ENCODE assay signal across 15 mouse cellular contexts in genomic region chr10:89751069-89751468, GRCm38 (mm10). TPM values are rescaled to one million over a fixed set of nuclear protein-coding genes. Genes with fewer than 3 reads are reported as not detected.
DNase-seq lines count a peak whose midpoint lies in the region; ATAC-seq and TF ChIP-seq lines count a peak whose summit lies in the region.
"Had no signal": no experiment of that assay in that cellular context is flagged by ENCODE, and none has a peak within 500 bp of the region (broad histone marks: within the 10 kb centered on the region; RNA-seq: fewer than 3 reads in every experiment).

No protein-coding gene starts in this region.

- 49% methylated on average over 5 of the region's 5 CpGs for WGBS in heart, postnatal 0 days
- WGBS in liver, embryonic 15.5 days (ENCODE audit: insufficient replicate concordance): 67% methylated on average over 5 of the region's 5 CpGs

- no peak overlapping the region for H3K4me3 ChIP-seq in heart, postnatal 0 days (ENCODE audit: low read depth, low read length)
- H3K4me3 ChIP-seq in liver, embryonic 15.5 days (replicated peaks): no peak overlapping the region
- H3K4me3 ChIP-seq: embryonic facial prominence, embryonic 12.5 days; hindbrain, embryonic 10.5 days; limb, embryonic 15.5 days; midbrain, embryonic 10.5 days had no signal

- H3K27ac ChIP-seq in heart, postnatal 0 days (ENCODE audit: low read depth): peak overlapping the region; percentile 43; the same call in 1 of the 2 replicates
- peak overlapping the region; percentile 31 for H3K27ac ChIP-seq in liver, embryonic 15.5 days (replicated peaks)
- H3K27ac ChIP-seq: embryonic facial prominence, embryonic 12.5 days; hindbrain, embryonic 10.5 days; limb, embryonic 15.5 days; midbrain, embryonic 10.5 days had no signal

- peaks cover 10% of the 10 kb centered on the region for H3K4me1 ChIP-seq in heart, postnatal 0 days (ENCODE audit: control insufficient read depth, insufficient read depth)
- peaks cover 39% of the 10 kb centered on the region for H3K4me1 ChIP-seq in liver, embryonic 15.5 days (replicated peaks)

- H3K27me3 ChIP-seq in heart, postnatal 0 days (ENCODE audit: control insufficient read depth, insufficient read depth, low read length): no peaks in the 10 kb centered on the region
- no peaks in the 10 kb centered on the region for H3K27me3 ChIP-seq in liver, embryonic 15.5 days
- H3K27me3 ChIP-seq: embryonic facial prominence, embryonic 12.5 days; limb, embryonic 15.5 days; Patski had no signal

- ATAC-seq in heart, postnatal 0 days (ENCODE audit: insufficient read depth, low read depth): peak; percentile 49; the same call in 1 of the 2 replicates
- peak; percentile 43; the same call in 1 of the 2 replicates for ATAC-seq in liver, embryonic 15.5 days (ENCODE audit: insufficient read depth)
- ATAC-seq: forebrain, postnatal 0 days; Patski had no signal

- no peaks in the 10 kb centered on the region for H3K36me3 ChIP-seq in heart, postnatal 0 days (replicated peaks; ENCODE audit: control insufficient read depth, insufficient read depth, low read length)
- H3K36me3 ChIP-seq in liver, embryonic 15.5 days (replicated peaks): no peaks in the 10 kb centered on the region
- H3K36me3 ChIP-seq: embryonic facial prominence, embryonic 12.5 days; hindbrain, embryonic 10.5 days; limb, embryonic 15.5 days; midbrain, embryonic 10.5 days had no signal

- TF ChIP-seq CTCF in heart, postnatal 0 days (IDR thresholded peaks at IDR 0.05; ENCODE audit: low read depth): no peak

- H3K4me2 ChIP-seq in heart, postnatal 0 days (ENCODE audit: low read depth, low read length): no peak overlapping the region
- H3K4me2 ChIP-seq in liver, embryonic 15.5 days: no peak overlapping the region
- H3K4me2 ChIP-seq: embryonic facial prominence, embryonic 12.5 days; limb, embryonic 15.5 days had no signal

- no peaks in the 10 kb centered on the region for H3K9me3 ChIP-seq in heart, postnatal 0 days (replicated peaks; ENCODE audit: control insufficient read depth, low read length)
- H3K9me3 ChIP-seq in liver, embryonic 15.5 days (replicated peaks): no peaks in the 10 kb centered on the region
- H3K9me3 ChIP-seq: embryonic facial prominence, embryonic 12.5 days; hindbrain, embryonic 10.5 days; limb, embryonic 15.5 days; midbrain, embryonic 10.5 days had no signal

- intact Hi-C loops in heart, postnatal 36 days (cut with DNase I): no loop called here

- no peak for TF ChIP-seq EP300 in heart, postnatal 0 days (IDR thresholded peaks at IDR 0.05; ENCODE audit: low read depth)

- H3K9ac ChIP-seq in heart, postnatal 0 days (replicated peaks; ENCODE audit: low read depth, low read length): no peak overlapping the region
- H3K9ac ChIP-seq in liver, embryonic 15.5 days: no peak overlapping the region
- H3K9ac ChIP-seq: embryonic facial prominence, embryonic 12.5 days; forebrain, postnatal 0 days; limb, embryonic 15.5 days had no signal

- DNase-seq in heart, postnatal 0 days (ENCODE audit: low spot score): peak; percentile 68
- no peak for DNase-seq in heart, postnatal 36 days
- DNase-seq in adipocyte (ENCODE audit: low spot score): peak; percentile 48
- peak; percentile 23 for DNase-seq in lung, postnatal 14 days
- DNase-seq in adrenal gland, postnatal 25 days: no peak
- no peak for DNase-seq in T-cell, adult 2 months (ENCODE audit: low spot score)
- DNase-seq: cerebellum, adult 8-10 months; forebrain, postnatal 0 days; kidney, postnatal 10 days had no signal

RNA-seq across cellular contexts. Expression of gene Uhrf1bp1l, which starts 6.3 kb away (rescaled TPM):
- total RNA-seq in heart, postnatal 0 days (2014; rRNA removed; ENCODE audit: low replicate concordance): 21.6 and 24.9 TPM in 2 replicates
- polyA plus RNA-seq in heart, postnatal 0 days (2015; fragmentation: Nextera tagmentation; extraction: Ambion mirVana): 11.2 and 13.7 TPM in 2 replicates
- total RNA-seq in heart, postnatal 36 days (2021): 10 to 100 TPM; 23.5 to 25.4 TPM
- polyA plus RNA-seq in liver, embryonic 15.5 days (2015; fragmentation: Nextera tagmentation; extraction: Ambion mirVana): 9.4 and 11.1 TPM in 2 replicates
- total RNA-seq in adrenal gland, postnatal 25 days (2021): 92.7 and 129 TPM in 2 replicates

RNA-seq across cellular contexts. Expression of gene Actr6, which starts 19.0 kb away (rescaled TPM):
- 3.4 and 4.5 TPM in 2 replicates for total RNA-seq in heart, postnatal 0 days (2014; rRNA removed; ENCODE audit: low replicate concordance)
- polyA plus RNA-seq in heart, postnatal 0 days (2015; fragmentation: Nextera tagmentation; extraction: Ambion mirVana): 21.9 and 24.2 TPM in 2 replicates
- 10 to 100 TPM; 10.7 to 12.9 TPM for total RNA-seq in heart, postnatal 36 days (2021)
- 13.0 and 14.1 TPM in 2 replicates for polyA plus RNA-seq in liver, embryonic 15.5 days (2015; fragmentation: Nextera tagmentation; extraction: Ambion mirVana)
- 18.0 and 21.0 TPM in 2 replicates for total RNA-seq in adrenal gland, postnatal 25 days (2021)

Comparison
In these comparisons a context has a peak if more than half of its experiments do, and no peak if none do; other contexts are left out.
1. DNase-seq: peak in heart, postnatal 0 days (single experiment), adipocyte (single experiment) and lung, postnatal 14 days (single experiment); none in heart, postnatal 36 days (0 of 2), adrenal gland, postnatal 25 days (single experiment) and T-cell, adult 2 months (single experiment).